Mouse (Mus musculus) left cerebral cortex, postnatal 14 days (tissue): Measurements from ENCODE around the gene Mctp1. TPM values are rescaled to one million over a fixed set of nuclear protein-coding genes. Genes with fewer than 3 reads are reported as not detected.

Source experiments
- DNase-seq, 2 experiments: peaks; one replicate each; pipeline ENCODE4 v3.0.0; 2021 to 2022; ENCODE audit warnings: low spot score in 2 of 2, mixed read lengths in 1 of 2
- intact Hi-C: fragments of 180-260 bp; cut with DNase I; formaldehyde crosslinking; loops from one replicate; pipeline ENCODE4 v1.15.1; 2025
- total RNA-seq, 2 experiments: library from RNA; stranded (reverse); gene quantifications; 2 replicates each; pipeline ENCODE4 v1.2.3; 2021

Mctp1 gene
- total RNA-seq, 2 experiments from 2014 or later = 37.3 to 40.5 TPM

GRCm38 (mm10) chr13:77045375-77045774, 661.0 kb downstream of the Mctp1 start:
- DNase-seq = peak in 1 of 2 experiments; percentile 48
- intact Hi-C loops = loop anchor here (5.0 kb wide), 2 partner anchors 1137 to 1157 kb away; no protein-coding TSS in a partner anchor

- peak; percentile 9 to 13 for DNase-seq
- intact Hi-C loops = loop anchor here (5.0 kb wide), 2 partner anchors 1136 to 1156 kb away; no protein-coding TSS in a partner anchor
These were observed 662.1 kb downstream of the Mctp1 start for GRCm38 (mm10) chr13:77046416-77046815.

GRCm38 (mm10) chr13:77047179-77047931, 663.0 kb downstream of the Mctp1 start:
- peak; percentile 30 to 67 for DNase-seq

DNA sequence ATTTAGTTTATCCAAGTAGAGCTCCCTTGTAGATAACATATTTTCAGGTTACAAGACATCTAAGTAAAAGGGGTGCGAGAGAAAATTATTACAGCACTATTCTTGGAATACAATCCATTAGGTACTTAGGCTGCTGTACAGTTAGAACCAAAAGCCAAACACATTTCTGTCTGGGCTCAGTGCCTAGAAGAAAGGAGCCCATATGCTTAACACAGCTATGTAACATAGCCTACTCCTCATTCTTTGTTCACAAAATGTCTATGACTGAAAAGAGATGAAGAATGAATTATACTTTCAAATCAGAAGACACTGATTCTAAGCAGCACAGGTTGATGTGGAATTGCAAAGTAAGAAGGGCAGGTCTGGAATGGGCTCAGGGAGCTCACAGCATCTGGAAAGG, 664.1 kb downstream of the Mctp1 start:
- DNase-seq = peak; percentile 45 to 62
- intact Hi-C loops = loop anchor here (5.0 kb wide), 2 partner anchors 1134 to 1154 kb away; no protein-coding TSS in a partner anchor

More at GRCm38 (mm10) chr13:77047179-77047931, 663.0 kb downstream of the Mctp1 start:
- intact Hi-C loops = loop anchor here (5.0 kb wide), 2 partner anchors 1135 to 1155 kb away; no protein-coding TSS in a partner anchor

GRCm38 (mm10) chr13:77049736-77050135, 665.4 kb downstream of the Mctp1 start:
- no peak for DNase-seq
- intact Hi-C loops = loop anchor here (5.0 kb wide), 2 partner anchors 1133 to 1153 kb away; no protein-coding TSS in a partner anchor

- no peak for DNase-seq
- intact Hi-C loops = no loop called here
These were observed 678.9 kb downstream of the Mctp1 start for GRCm38 (mm10) chr13:77063221-77063620.

DNA sequence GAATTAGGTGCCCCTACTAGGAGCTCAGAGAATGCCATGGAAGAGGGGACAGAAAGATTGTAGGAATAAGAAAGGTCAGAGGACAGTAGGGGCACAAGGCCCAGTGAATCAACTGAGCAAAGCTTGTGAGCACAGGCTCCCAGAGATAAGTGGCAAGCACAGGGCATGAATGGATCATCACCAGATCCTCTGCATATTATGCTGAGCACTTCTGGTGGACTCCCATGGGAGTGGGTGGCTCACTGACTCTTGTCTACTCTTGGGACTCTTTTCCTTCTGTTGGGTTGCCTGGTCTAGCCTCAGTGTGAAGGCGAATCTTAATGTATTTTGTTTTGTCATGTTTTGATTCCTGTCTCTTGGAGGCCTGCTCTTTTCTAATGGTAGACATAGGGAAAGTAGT, 684.5 kb downstream of the Mctp1 start:
- intact Hi-C loops = no loop called here
- no peak for DNase-seq

DNA sequence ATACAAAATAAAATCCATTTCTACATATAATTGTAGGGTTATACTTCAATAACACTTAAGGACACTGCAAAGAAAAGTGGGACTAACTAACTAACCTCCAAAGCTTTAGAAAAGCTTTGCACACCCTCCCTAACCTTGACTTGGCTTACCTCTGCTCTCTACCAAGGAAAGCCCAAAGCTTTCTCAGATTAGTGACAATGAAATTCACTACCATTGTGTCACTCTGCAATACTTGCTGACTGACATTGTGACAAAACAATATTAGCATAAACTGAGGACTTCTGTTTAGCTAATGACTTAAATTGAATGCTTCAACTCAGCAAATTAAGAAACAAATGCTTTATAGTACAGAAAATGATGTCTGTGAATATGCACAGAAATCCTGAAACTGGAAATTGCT, 687.7 kb downstream of the Mctp1 start:
- DNase-seq = no peak
- intact Hi-C loops = no loop called here

Other genes with a start within 250 kb of the Mctp1 start
- gene Fam81b, start 79.5 kb upstream of the Mctp1 start, total RNA-seq = not detected